Mouse (Mus musculus): Measurements from ENCODE around the gene Plcxd1. TPM values are rescaled to one million over a fixed set of nuclear protein-coding genes. Genes with fewer than 3 reads are reported as not detected.

Plcxd1 gene
- polyA plus RNA-seq, 1 experiment: not detected

- no peak overlapping the region for H3K27ac ChIP-seq (ENCODE audit: insufficient read depth, low read depth, low read length)
- TF ChIP-seq CTCF (IDR thresholded peaks at IDR 0.05; ENCODE audit: insufficient read depth, low read depth, low read length) (no peak), POLR2A (IDR thresholded peaks at IDR 0.05; ENCODE audit: insufficient read depth, low read depth, low read length) (no peak)
- WGBS: 98% methylated on average over 3 of the region's 3 CpGs
- H3K4me1 ChIP-seq (ENCODE audit: control insufficient read depth, insufficient read depth, low read length): peaks cover 4% of the 10 kb centered on the region
- H3K4me3 ChIP-seq (ENCODE audit: insufficient read depth, low read depth, low read length): no peak overlapping the region
These were observed 38.0 kb downstream of the Plcxd1 start for GRCm38 (mm10) chr5:110137816-110138215.

GRCm38 (mm10) chr5:110139325-110139724 is 39.6 kb downstream of the Plcxd1 start:
- Histone ChIP-seq H3K4me1 (ENCODE audit: control insufficient read depth, insufficient read depth, low read length) (peaks cover 4% of the 10 kb centered on the region), H3K27ac (ENCODE audit: insufficient read depth, low read depth, low read length) (no peak overlapping the region), H3K4me3 (ENCODE audit: insufficient read depth, low read depth, low read length) (no peak overlapping the region)
- WGBS: 95% methylated on average over 3 of the region's 3 CpGs
- no peak for TF ChIP-seq CTCF (IDR thresholded peaks at IDR 0.05; ENCODE audit: insufficient read depth, low read depth, low read length)
- TF ChIP-seq POLR2A (IDR thresholded peaks at IDR 0.05; ENCODE audit: insufficient read depth, low read depth, low read length): no peak

- H3K4me3 ChIP-seq (ENCODE audit: insufficient read depth, low read depth, low read length): no peak overlapping the region
- WGBS: 92% methylated on average over 7 of the region's 7 CpGs
- no peak overlapping the region for H3K27ac ChIP-seq (ENCODE audit: insufficient read depth, low read depth, low read length)
- H3K4me1 ChIP-seq (ENCODE audit: control insufficient read depth, insufficient read depth, low read length): peaks cover 4% of the 10 kb centered on the region
- TF ChIP-seq POLR2A (IDR thresholded peaks at IDR 0.05; ENCODE audit: insufficient read depth, low read depth, low read length): no peak
- no peak for TF ChIP-seq CTCF (IDR thresholded peaks at IDR 0.05; ENCODE audit: insufficient read depth, low read depth, low read length)
These were observed 40.7 kb downstream of the Plcxd1 start for GRCm38 (mm10) chr5:110140424-110140823.

- TF ChIP-seq CTCF (IDR thresholded peaks at IDR 0.05; ENCODE audit: insufficient read depth, low read depth, low read length) (no peak), POLR2A (IDR thresholded peaks at IDR 0.05; ENCODE audit: insufficient read depth, low read depth, low read length) (no peak)
- WGBS: 99% methylated on average over 2 of the region's 2 CpGs
- H3K4me3 ChIP-seq (ENCODE audit: insufficient read depth, low read depth, low read length): no peak overlapping the region
- H3K27ac ChIP-seq (ENCODE audit: insufficient read depth, low read depth, low read length): no peak overlapping the region
- peaks cover 2% of the 10 kb centered on the region; the same call in 1 of the 2 replicates for H3K4me1 ChIP-seq (ENCODE audit: control insufficient read depth, insufficient read depth, low read length)
These were observed 42.5 kb downstream of the Plcxd1 start for GRCm38 (mm10) chr5:110142309-110142708.

- TF ChIP-seq CTCF (IDR thresholded peaks at IDR 0.05; ENCODE audit: insufficient read depth, low read depth, low read length) (no peak), POLR2A (IDR thresholded peaks at IDR 0.05; ENCODE audit: insufficient read depth, low read depth, low read length) (no peak)
- Histone ChIP-seq H3K4me3 (ENCODE audit: insufficient read depth, low read depth, low read length) (no peak overlapping the region), H3K4me1 (ENCODE audit: control insufficient read depth, insufficient read depth, low read length) (no peaks in the 10 kb centered on the region), H3K27ac (ENCODE audit: insufficient read depth, low read depth, low read length) (no peak overlapping the region)
- WGBS: 79% methylated on average over 5 of the region's 5 CpGs
These were observed 43.2 kb downstream of the Plcxd1 start for GRCm38 (mm10) chr5:110143007-110143406.

Other genes starting within 250 kb of the Plcxd1 start
- gene Gm15446, start 176.6 kb upstream of the Plcxd1 start, polyA plus RNA-seq (2012; ENCODE audit: insufficient read depth, insufficient read length, low replicate concordance, missing spikeins): not detected in 2 replicates
- not detected in 2 replicates for gene Zfp932, start 103.4 kb upstream of the Plcxd1 start, polyA plus RNA-seq (2012; ENCODE audit: insufficient read depth, insufficient read length, low replicate concordance, missing spikeins)
- not detected in 2 replicates for gene Gm17655, start 27.5 kb upstream of the Plcxd1 start, polyA plus RNA-seq (2012; ENCODE audit: insufficient read depth, insufficient read length, low replicate concordance, missing spikeins)
- gene Gm35315, start 5.5 kb upstream of the Plcxd1 start, polyA plus RNA-seq (2012; ENCODE audit: insufficient read depth, insufficient read length, low replicate concordance, missing spikeins): not detected in 2 replicates
- gene Gtpbp6, start 8.2 kb downstream of the Plcxd1 start, polyA plus RNA-seq (2012; ENCODE audit: insufficient read depth, insufficient read length, low replicate concordance, missing spikeins): not detected in 2 replicates
- gene Zfp605, start 10.1 kb downstream of the Plcxd1 start, polyA plus RNA-seq (2012; ENCODE audit: insufficient read depth, insufficient read length, low replicate concordance, missing spikeins): not detected in 2 replicates
- gene Chfr, start 35.9 kb downstream of the Plcxd1 start, polyA plus RNA-seq (2012; ENCODE audit: insufficient read depth, insufficient read length, low replicate concordance, missing spikeins): not detected in 2 replicates
- gene Golga3, start 76.7 kb downstream of the Plcxd1 start, polyA plus RNA-seq (2012; ENCODE audit: insufficient read depth, insufficient read length, low replicate concordance, missing spikeins): 37.2 TPM in 1 of 2 replicates, not detected in the other
- gene Ankle2, start 131.0 kb downstream of the Plcxd1 start, polyA plus RNA-seq (2012; ENCODE audit: insufficient read depth, insufficient read length, low replicate concordance, missing spikeins): not detected in 2 replicates
- gene Pgam5, start 169.9 kb downstream of the Plcxd1 start, polyA plus RNA-seq (2012; ENCODE audit: insufficient read depth, insufficient read length, low replicate concordance, missing spikeins): not detected in 2 replicates
- gene Pxmp2, start 186.2 kb downstream of the Plcxd1 start, polyA plus RNA-seq (2012; ENCODE audit: insufficient read depth, insufficient read length, low replicate concordance, missing spikeins): not detected in 2 replicates
- not detected in 2 replicates for gene Pole, start 186.3 kb downstream of the Plcxd1 start, polyA plus RNA-seq (2012; ENCODE audit: insufficient read depth, insufficient read length, low replicate concordance, missing spikeins)
- gene P2rx2, start 243.2 kb downstream of the Plcxd1 start, polyA plus RNA-seq (2012; ENCODE audit: insufficient read depth, insufficient read length, low replicate concordance, missing spikeins): not detected in 2 replicates
- gene Lrcol1, start 244.8 kb downstream of the Plcxd1 start, polyA plus RNA-seq (2012; ENCODE audit: insufficient read depth, insufficient read length, low replicate concordance, missing spikeins): not detected in 2 replicates